Mouse (Mus musculus): ENCODE measurements around the gene Zfp518b.

The Zfp518b gene

GRCm38 (mm10) chr5:38632463-38633449 lies 51.9 kb downstream of the Zfp518b start:
- DNase-seq = peak; percentile 74

DNA sequence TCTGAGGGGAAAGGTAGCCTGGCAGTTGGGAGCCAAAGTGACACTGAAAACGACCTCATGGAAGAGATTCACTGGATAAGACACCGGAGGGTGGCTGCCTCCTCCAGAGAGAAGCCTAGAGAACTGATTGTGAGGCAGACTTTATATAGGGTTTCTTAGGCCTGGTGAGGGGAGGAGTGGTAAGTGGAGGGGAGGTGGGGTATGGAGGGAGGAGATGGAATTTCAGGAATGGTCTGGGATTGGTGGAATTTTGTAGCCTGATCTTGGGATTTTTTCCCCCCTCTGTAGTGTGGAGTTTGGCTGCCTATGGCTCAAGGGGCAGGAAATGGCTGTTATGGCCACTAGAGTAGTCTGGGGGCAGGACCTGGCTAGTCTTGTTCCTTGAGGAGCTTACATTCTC lies 56.6 kb downstream of the Zfp518b start:
- DNase-seq = no peak

DNA sequence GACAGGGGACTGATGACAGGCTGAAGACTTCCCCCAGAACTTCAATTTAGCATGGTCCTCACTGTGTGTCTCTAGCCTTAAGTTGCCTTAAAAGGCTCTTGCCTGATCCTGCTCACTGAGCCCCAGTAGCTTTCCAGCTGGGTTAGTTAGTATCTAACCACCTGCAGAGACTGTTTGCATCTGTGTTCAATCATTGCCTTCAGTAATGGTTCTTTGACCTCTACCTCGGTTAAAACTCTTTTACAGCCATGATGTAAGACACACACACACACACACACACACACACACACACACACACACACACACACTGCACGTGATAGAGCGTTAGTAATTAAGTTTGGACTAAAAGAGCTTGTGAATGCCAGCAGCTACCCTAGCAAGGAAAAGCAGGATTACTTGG lies 57.7 kb downstream of the Zfp518b start:
- DNase-seq = no peak

DNA sequence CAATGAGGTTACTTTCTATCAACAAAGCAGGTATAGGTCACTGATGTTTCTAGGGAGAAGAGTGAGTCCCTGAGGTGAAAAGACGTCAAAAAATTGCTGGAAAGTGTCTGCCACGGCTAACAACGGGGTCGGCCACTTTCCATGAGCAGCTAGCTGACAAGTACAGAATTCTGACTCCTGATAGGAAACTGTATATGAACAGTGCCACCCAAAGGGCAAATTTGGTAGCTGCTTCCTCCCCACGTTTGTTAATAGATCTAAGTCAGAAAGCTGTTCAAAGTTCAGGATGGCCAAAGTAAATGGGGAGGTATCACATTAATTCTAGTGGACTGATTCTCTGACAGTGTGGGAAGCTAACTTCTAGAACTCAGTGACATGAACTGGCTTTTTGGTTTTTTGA lies 63.8 kb downstream of the Zfp518b start:
- DNase-seq = peak; percentile 21

DNA sequence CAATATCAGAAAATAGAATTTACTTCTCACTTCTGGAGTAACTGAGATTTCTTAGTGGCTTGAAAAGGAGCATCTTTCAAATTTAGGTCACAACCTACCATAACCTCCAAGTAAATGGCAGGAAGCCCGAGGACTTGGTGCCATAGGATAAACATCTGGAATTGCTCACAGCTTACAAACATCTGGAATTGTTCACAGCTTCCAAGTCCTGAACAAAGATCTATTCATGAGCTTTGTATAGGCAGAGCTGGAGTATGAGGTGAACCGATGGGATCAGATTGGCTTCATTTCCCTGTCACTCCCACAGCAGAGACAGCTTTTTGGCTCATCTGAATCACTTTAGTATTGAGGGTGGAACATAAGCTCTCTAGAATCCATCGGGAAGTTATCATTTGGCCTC lies 65.7 kb downstream of the Zfp518b start:
- DNase-seq = no peak

Measured in thymus, postnatal 14 days (tissue).